1 mouse cellular context compared by ENCODE assay signal in the genomic region with DNA sequence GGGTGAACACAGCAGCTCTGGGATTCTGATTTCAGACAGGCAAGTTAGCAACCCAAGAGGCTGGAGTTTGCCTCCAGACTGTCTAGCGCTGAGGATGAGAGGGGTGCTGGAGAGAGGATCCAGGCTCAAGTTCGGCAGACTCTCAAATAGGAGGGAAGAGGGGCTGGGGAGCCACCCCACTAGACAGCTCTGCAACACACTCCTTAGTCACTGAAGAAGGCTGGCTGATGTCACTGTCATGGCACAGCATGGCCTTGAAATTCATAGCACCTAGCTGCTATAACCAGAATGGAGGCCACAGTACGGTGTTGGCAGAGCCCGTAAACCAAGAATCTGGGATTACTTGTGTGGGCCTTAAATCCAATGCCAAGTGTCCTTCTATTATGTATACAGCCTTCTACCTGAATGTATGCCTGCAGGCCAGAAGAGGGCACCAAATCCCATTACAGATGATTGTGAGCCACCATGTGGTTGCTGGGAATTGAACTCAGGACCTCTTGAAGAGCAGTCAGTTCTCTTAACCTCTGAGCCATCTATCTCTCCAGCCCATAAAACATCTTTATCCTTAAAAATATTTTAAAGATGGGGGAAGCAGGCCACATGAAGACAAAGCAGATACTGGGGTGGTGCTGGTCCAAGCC.
TF ChIP-seq lines count a peak whose summit lies in the region.

No protein-coding gene starts in this region.

TF ChIP-seq in MEL, 35 proteins besides CTCF, POLR2A, EP300 and RAD21:
- TF ChIP-seq SMC3 (IDR thresholded peaks at IDR 0.05; ENCODE audit: low read depth, low read length), result peak; percentile 47
- no peak for TF ChIP-seq MYB (IDR thresholded peaks at IDR 0.05; ENCODE audit: low read depth, low read length)
- 0 out of 2 replicates have a peak, but pooled peaks have one; percentile 59 for TF ChIP-seq MYC (IDR thresholded peaks at IDR 0.05; ENCODE audit: low read depth, low read length)
- no peak for TF ChIP-seq GABPA (IDR thresholded peaks at IDR 0.05; ENCODE audit: low read depth, low read length)
- TF ChIP-seq MAX (IDR thresholded peaks at IDR 0.05; ENCODE audit: low read length), result no peak
- no peak for TF ChIP-seq ETS1 (IDR thresholded peaks at IDR 0.05; ENCODE audit: low read depth, low read length)
- TF ChIP-seq TBP (IDR thresholded peaks at IDR 0.05; ENCODE audit: low read depth, low read length), result no peak
- TF ChIP-seq UBTF (IDR thresholded peaks at IDR 0.05; ENCODE audit: borderline replicate concordance, insufficient read depth, low read depth, low read length), result no peak
- no peak for TF ChIP-seq HCFC1 (IDR thresholded peaks at IDR 0.05; ENCODE audit: low read depth, low read length)
